Mouse (Mus musculus): ENCODE results near the gene Il2rb. TPM values are rescaled to one million over a fixed set of nuclear protein-coding genes. Genes with fewer than 3 reads are reported as not detected.

Gene Il2rb
- polyA plus RNA-seq, 1 experiment from 2014 or later = not detected

- H3K27ac ChIP-seq (ENCODE audit: poor library complexity, severe bottlenecking) = no peak overlapping the region
- no peaks in the 10 kb centered on the region for H3K9me3 ChIP-seq (replicated peaks)
- H3K9ac ChIP-seq = no peak overlapping the region
- no peak overlapping the region for H3K4me2 ChIP-seq
- H3K36me3 ChIP-seq = peaks cover 19% of the 10 kb centered on the region; the same call in 1 of the 2 replicates
- H3K4me3 ChIP-seq = no peak overlapping the region
- WGBS = 36% methylated on average over 6 of the region's 6 CpGs
- H3K27me3 ChIP-seq (replicated peaks) = peaks cover 16% of the 10 kb centered on the region
- H3K4me1 ChIP-seq (replicated peaks) = peaks cover 40% of the 10 kb centered on the region
- ATAC-seq (ENCODE audit: insufficient number of reproducible peaks, low FRiP score) = no peak
These were observed 60.1 kb downstream of the Il2rb start for GRCm38 (mm10) chr15:78434896-78435520.

- peaks cover 18% of the 10 kb centered on the region for H3K4me1 ChIP-seq (replicated peaks)
- peaks cover 25% of the 10 kb centered on the region for H3K27me3 ChIP-seq (replicated peaks)
- no peak overlapping the region for H3K4me2 ChIP-seq
- H3K9me3 ChIP-seq (replicated peaks) = no peaks in the 10 kb centered on the region
- no peak for ATAC-seq (ENCODE audit: insufficient number of reproducible peaks, low FRiP score)
- H3K9ac ChIP-seq = no peak overlapping the region
- no peak overlapping the region for H3K27ac ChIP-seq (ENCODE audit: poor library complexity, severe bottlenecking)
- no peak overlapping the region for H3K4me3 ChIP-seq
- 77% methylated on average over 7 of the region's 7 CpGs for WGBS
- peaks cover 19% of the 10 kb centered on the region; the same call in 1 of the 2 replicates for H3K36me3 ChIP-seq
These were observed 63.4 kb downstream of the Il2rb start for GRCm38 (mm10) chr15:78431541-78432121.

GRCm38 (mm10) chr15:78430874-78431273 lies 64.2 kb downstream of the Il2rb start:
- H3K27me3 ChIP-seq (replicated peaks) = peaks cover 19% of the 10 kb centered on the region
- no peak for ATAC-seq (ENCODE audit: insufficient number of reproducible peaks, low FRiP score)
- H3K9ac ChIP-seq = no peak overlapping the region
- peaks cover 19% of the 10 kb centered on the region; the same call in 1 of the 2 replicates for H3K36me3 ChIP-seq
- no peak overlapping the region for H3K27ac ChIP-seq (ENCODE audit: poor library complexity, severe bottlenecking)
- WGBS = 85% methylated on average over 10 of the region's 10 CpGs
- H3K4me3 ChIP-seq = no peak overlapping the region
- no peak overlapping the region for H3K4me2 ChIP-seq
- peaks cover 12% of the 10 kb centered on the region for H3K4me1 ChIP-seq (replicated peaks)
- no peaks in the 10 kb centered on the region for H3K9me3 ChIP-seq (replicated peaks)

GRCm38 (mm10) chr15:78429871-78430622 lies 65.0 kb downstream of the Il2rb start:
- peaks cover 14% of the 10 kb centered on the region; the same call in 1 of the 2 replicates for H3K36me3 ChIP-seq
- WGBS = 71% methylated on average over 13 of the region's 13 CpGs
- peaks cover 12% of the 10 kb centered on the region for H3K4me1 ChIP-seq (replicated peaks)
- H3K27ac ChIP-seq (ENCODE audit: poor library complexity, severe bottlenecking) = no peak overlapping the region
- H3K9ac ChIP-seq = peak overlapping the region; percentile 70; the same call in 1 of the 2 replicates
- H3K27me3 ChIP-seq (replicated peaks) = peaks cover 12% of the 10 kb centered on the region; the same call in 1 of the 2 replicates
- 0 out of 2 replicates have a peak, but pooled peaks have one; percentile 17 for ATAC-seq (ENCODE audit: insufficient number of reproducible peaks, low FRiP score)
- H3K9me3 ChIP-seq (replicated peaks) = no peaks in the 10 kb centered on the region
- no peak overlapping the region for H3K4me3 ChIP-seq
- H3K4me2 ChIP-seq = peak overlapping the region; percentile 76

Other genes with a start within 250 kb of the Il2rb start
- 0.48 and 0.51 TPM in 2 replicates for gene Csf2rb2, start 189.6 kb downstream of the Il2rb start, polyA plus RNA-seq (2016; fragmentation: Nextera tagmentation; extraction: Ambion mirVana)
- gene Csf2rb, start 169.5 kb downstream of the Il2rb start, polyA plus RNA-seq (2016; fragmentation: Nextera tagmentation; extraction: Ambion mirVana) = 2.4 and 3.1 TPM in 2 replicates
- not detected in 2 replicates for gene Tex33, start 99.4 kb downstream of the Il2rb start, polyA plus RNA-seq (2016; fragmentation: Nextera tagmentation; extraction: Ambion mirVana)
- gene Tst, start 89.4 kb downstream of the Il2rb start, polyA plus RNA-seq (2016; fragmentation: Nextera tagmentation; extraction: Ambion mirVana) = 7.6 and 9.0 TPM in 2 replicates
- gene Mpst, start 88.9 kb downstream of the Il2rb start, polyA plus RNA-seq (2016; fragmentation: Nextera tagmentation; extraction: Ambion mirVana) = 0.32 and 1.1 TPM in 2 replicates
- gene Kctd17, start 66.7 kb downstream of the Il2rb start, polyA plus RNA-seq (2016; fragmentation: Nextera tagmentation; extraction: Ambion mirVana) = 19.9 and 21.6 TPM in 2 replicates
- gene Tmprss6, start 26.6 kb downstream of the Il2rb start, polyA plus RNA-seq (2016; fragmentation: Nextera tagmentation; extraction: Ambion mirVana) = 0.19 and 0.30 TPM in 2 replicates
- gene C1qtnf6, start 36.1 kb upstream of the Il2rb start, polyA plus RNA-seq (2016; fragmentation: Nextera tagmentation; extraction: Ambion mirVana) = 30.4 and 32.4 TPM in 2 replicates
- gene Sstr3, start 49.4 kb upstream of the Il2rb start, polyA plus RNA-seq (2016; fragmentation: Nextera tagmentation; extraction: Ambion mirVana) = 0.13 TPM in 1 of 2 replicates, not detected in the other
- 5.5 and 6.9 TPM in 2 replicates for gene Rac2, start 77.5 kb upstream of the Il2rb start, polyA plus RNA-seq (2016; fragmentation: Nextera tagmentation; extraction: Ambion mirVana)
- 3.8 and 4.8 TPM in 2 replicates for gene Cyth4, start 101.8 kb upstream of the Il2rb start, polyA plus RNA-seq (2016; fragmentation: Nextera tagmentation; extraction: Ambion mirVana)
- gene Elfn2, start 223.5 kb upstream of the Il2rb start, polyA plus RNA-seq (2016; fragmentation: Nextera tagmentation; extraction: Ambion mirVana) = not detected in 2 replicates